In the genomic region with DNA sequence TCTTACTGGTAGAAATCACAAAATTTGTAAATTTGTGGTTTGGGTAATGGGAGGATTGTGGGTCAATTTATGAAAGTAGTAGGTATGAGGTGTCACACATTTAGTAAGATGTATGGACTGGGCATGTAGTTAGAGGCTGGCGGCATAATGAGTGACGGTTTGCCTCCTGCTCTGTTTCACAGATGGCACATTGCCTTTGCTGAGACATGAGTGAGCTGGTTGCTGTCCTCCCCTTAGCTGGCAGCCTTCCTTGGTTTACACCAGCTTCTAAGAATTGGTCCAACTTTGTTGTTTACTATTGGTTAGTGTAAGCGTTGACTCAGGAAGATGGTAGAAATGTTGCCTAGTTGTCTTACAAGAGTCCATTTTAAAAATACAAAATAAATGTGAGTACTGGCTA, we compare ENCODE assay signal across 13 mouse cellular contexts.
"Had no signal": no experiment of that assay in that cellular context is flagged by ENCODE, and none has a peak within 500 bp of the region (broad histone marks: within the 10 kb centered on the region; RNA-seq: fewer than 3 reads in every experiment).

No protein-coding gene starts in this region.

- H3K36me3 ChIP-seq: limb, embryonic 15.5 days; liver, embryonic 13.5 days; midbrain, embryonic 10.5 days; midbrain, embryonic 15.5 days; neural tube, embryonic 13.5 days; stomach, embryonic 15.5 days had no signal

- H3K27ac ChIP-seq: kidney, embryonic 15.5 days; limb, embryonic 15.5 days; liver, embryonic 13.5 days; midbrain, embryonic 10.5 days; midbrain, embryonic 15.5 days; neural tube, embryonic 13.5 days; stomach, embryonic 15.5 days had no signal

- ATAC-seq: midbrain, embryonic 15.5 days had no signal

- H3K4me1 ChIP-seq: liver, embryonic 13.5 days; stomach, embryonic 15.5 days had no signal

- DNase-seq: kidney, postnatal 14 days; layer of hippocampus, postnatal 36 days; liver, embryonic 13.5 days; lung, adult 18-20 months; lung, postnatal 4 days; right cerebral cortex, postnatal 14 days; thymus, postnatal 36 days had no signal

- H3K4me3 ChIP-seq: kidney, embryonic 15.5 days; limb, embryonic 15.5 days; liver, embryonic 13.5 days; midbrain, embryonic 10.5 days; midbrain, embryonic 15.5 days; neural tube, embryonic 13.5 days; stomach, embryonic 15.5 days had no signal

- H3K27me3 ChIP-seq: kidney, embryonic 15.5 days; limb, embryonic 15.5 days; liver, embryonic 13.5 days; midbrain, embryonic 15.5 days; neural tube, embryonic 13.5 days; stomach, embryonic 15.5 days had no signal

- H3K9ac ChIP-seq: kidney, embryonic 15.5 days; limb, embryonic 15.5 days; liver, embryonic 13.5 days; midbrain, embryonic 15.5 days; neural tube, embryonic 13.5 days; stomach, embryonic 15.5 days had no signal

- H3K4me2 ChIP-seq: kidney, embryonic 15.5 days; limb, embryonic 15.5 days; liver, embryonic 13.5 days; midbrain, embryonic 15.5 days; neural tube, embryonic 13.5 days; stomach, embryonic 15.5 days had no signal

- H3K9me3 ChIP-seq: kidney, embryonic 15.5 days; limb, embryonic 15.5 days; liver, embryonic 13.5 days; midbrain, embryonic 10.5 days; midbrain, embryonic 15.5 days; neural tube, embryonic 13.5 days; stomach, embryonic 15.5 days had no signal
